7 mouse cellular contexts compared by ENCODE assay signal in the genomic region with DNA sequence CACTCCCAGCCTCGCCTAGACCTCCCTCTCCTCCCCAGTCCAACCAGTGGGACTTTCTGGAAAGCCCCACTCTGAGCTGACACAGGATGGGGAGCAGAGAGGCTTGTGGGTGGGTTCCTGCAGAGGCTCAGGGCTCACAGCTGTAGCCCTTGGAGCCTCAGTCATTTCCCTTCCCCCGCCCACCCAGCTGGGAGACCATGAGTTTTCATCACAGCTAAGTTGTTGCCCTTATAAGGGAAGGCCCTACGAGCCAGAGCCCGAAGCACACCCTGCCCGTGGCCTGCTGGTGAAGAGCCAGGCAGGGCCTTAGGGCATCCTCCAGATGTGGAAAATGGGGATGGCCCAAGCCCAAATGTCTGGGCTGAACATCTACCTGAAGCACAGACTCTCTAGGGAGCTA. TPM values are rescaled to one million over a fixed set of nuclear protein-coding genes. Genes with fewer than 3 reads are reported as not detected.
DNase-seq lines count a peak whose midpoint lies in the region; ATAC-seq and TF ChIP-seq lines count a peak whose summit lies in the region.

No protein-coding gene starts in this region.

- 0 out of 2 replicates have a peak overlapping the region, but pooled peaks have one; percentile 7 for H3K4me2 ChIP-seq in kidney, embryonic 15.5 days
- no peak overlapping the region for H3K4me2 ChIP-seq in stomach, embryonic 15.5 days

- peaks cover 26 to 59% of the 10 kb centered on the region in 2 experiments for H3K4me1 ChIP-seq in MEL (ENCODE audit: control insufficient read depth in 1 of 2, insufficient read depth in 2 of 2, low read length in 2 of 2)
- H3K4me1 ChIP-seq in bone marrow, adult 2 months (ENCODE audit: control insufficient read depth, insufficient read depth, low read length), result peaks cover 28% of the 10 kb centered on the region
- H3K4me1 ChIP-seq in kidney, embryonic 15.5 days, result peaks cover 57% of the 10 kb centered on the region
- peaks cover 48% of the 10 kb centered on the region for H3K4me1 ChIP-seq in stomach, embryonic 15.5 days

- no peaks in the 10 kb centered on the region for H3K27me3 ChIP-seq in MEL (ENCODE audit: control insufficient read depth in 1 of 2, insufficient read depth in 2 of 2, low read length in 2 of 2)
- no peaks in the 10 kb centered on the region for H3K27me3 ChIP-seq in kidney, embryonic 15.5 days
- H3K27me3 ChIP-seq in stomach, embryonic 15.5 days (replicated peaks), result no peaks in the 10 kb centered on the region

- no peak for TF ChIP-seq CTCF in MEL (IDR thresholded peaks at IDR 0.05 in 2 of 3, conservative IDR thresholded peaks at IDR 0.05 in 1 of 3; ENCODE audit: control insufficient read depth in 1 of 3, insufficient read depth in 1 of 3, low read depth in 2 of 3, low read length in 3 of 3, poor library complexity in 1 of 3, severe bottlenecking in 1 of 3)
- no peak for TF ChIP-seq CTCF in bone marrow, adult 2 months (IDR thresholded peaks at IDR 0.05; ENCODE audit: control insufficient read depth, insufficient read depth, low read length)

- WGBS in bone marrow, adult 2 months, result 4% methylated on average over 5 of the region's 5 CpGs
- 12% methylated on average over 5 of the region's 5 CpGs for WGBS in kidney, embryonic 15.5 days
- 15% methylated on average over 5 of the region's 5 CpGs for WGBS in stomach, embryonic 15.5 days

- H3K9me3 ChIP-seq in MEL (replicated peaks; ENCODE audit: insufficient read depth, low read length), result no peaks in the 10 kb centered on the region
- H3K9me3 ChIP-seq in kidney, embryonic 15.5 days (replicated peaks), result no peaks in the 10 kb centered on the region
- H3K9me3 ChIP-seq in stomach, embryonic 15.5 days, result no peaks in the 10 kb centered on the region

- peaks cover 0 to 56% of the 10 kb centered on the region in 2 experiments; a peak in 2 of 4 replicates for H3K36me3 ChIP-seq in MEL (ENCODE audit: control insufficient read depth in 1 of 2, insufficient read depth in 2 of 2, low read length in 2 of 2)
- peaks cover 8% of the 10 kb centered on the region for H3K36me3 ChIP-seq in kidney, embryonic 15.5 days
- no peaks in the 10 kb centered on the region for H3K36me3 ChIP-seq in stomach, embryonic 15.5 days

- no peak for TF ChIP-seq POLR2A in MEL (IDR thresholded peaks at IDR 0.05; ENCODE audit: control insufficient read depth in 1 of 2, insufficient read depth in 1 of 2, low read depth in 1 of 2, low read length in 2 of 2, poor library complexity in 1 of 2)
- TF ChIP-seq POLR2A in bone marrow, adult 2 months (IDR thresholded peaks at IDR 0.05; ENCODE audit: borderline replicate concordance, control insufficient read depth, low read depth, low read length), result no peak

- peak; percentile 78 for ATAC-seq in kidney, embryonic 15.5 days (replicated peaks; ENCODE audit: low FRiP score)
- ATAC-seq in stomach, embryonic 15.5 days (ENCODE audit: insufficient read depth, low FRiP score, low read depth), result peak; percentile 74

- no peaks in the 10 kb centered on the region for H3K79me2 ChIP-seq in MEL (ENCODE audit: control insufficient read depth, insufficient read depth, low read length, poor library complexity)

- no peak for TF ChIP-seq EP300 in MEL (IDR thresholded peaks at IDR 0.05; ENCODE audit: low read depth in 1 of 2, low read length in 2 of 2)

- no peak for TF ChIP-seq RAD21 in MEL (IDR thresholded peaks at IDR 0.05; ENCODE audit: low read depth, low read length)

- H3K4me3 ChIP-seq in MEL (ENCODE audit: control insufficient read depth in 1 of 2, insufficient read depth in 1 of 2, low read depth in 2 of 2, low read length in 2 of 2), result no peak overlapping the region
- no peak overlapping the region for H3K4me3 ChIP-seq in bone marrow, adult 2 months (replicated peaks; ENCODE audit: control insufficient read depth, low read depth, low read length)
- no peak overlapping the region for H3K4me3 ChIP-seq in kidney, embryonic 15.5 days (replicated peaks)
- H3K4me3 ChIP-seq in stomach, embryonic 15.5 days (replicated peaks), result no peak overlapping the region

- peak; percentile 61 for DNase-seq in MEL (ENCODE audit: low read depth, low spot score)
- peak; percentile 86 for DNase-seq in heart, adult 8-10 months (ENCODE audit: low spot score)
- peak; percentile 84 for DNase-seq in lung, postnatal 36 days
- no peak for DNase-seq in layer of hippocampus, adult 9-11 months

- H3K9ac ChIP-seq in MEL (ENCODE audit: control insufficient read depth, low read depth, low read length, poor library complexity, severe bottlenecking), result 0 out of 2 replicates have a peak overlapping the region, but pooled peaks have one; percentile 6
- H3K9ac ChIP-seq in kidney, embryonic 15.5 days, result no peak overlapping the region
- H3K9ac ChIP-seq in stomach, embryonic 15.5 days, result no peak overlapping the region

- peak overlapping the region; percentile 83 for H3K27ac ChIP-seq in MEL (ENCODE audit: control insufficient read depth, low read depth, low read length)
- peak overlapping the region; percentile 95 for H3K27ac ChIP-seq in bone marrow, adult 2 months (ENCODE audit: control insufficient read depth, insufficient read depth, low read depth, low read length, poor library complexity)
- peak overlapping the region; percentile 96 for H3K27ac ChIP-seq in kidney, embryonic 15.5 days
- H3K27ac ChIP-seq in stomach, embryonic 15.5 days, result peak overlapping the region; percentile 98

TF ChIP-seq in MEL, 35 proteins besides CTCF, POLR2A, EP300 and RAD21:
- TF ChIP-seq MYB (IDR thresholded peaks at IDR 0.05; ENCODE audit: low read depth, low read length), result no peak
- TF ChIP-seq TCF12 (IDR thresholded peaks at IDR 0.05; ENCODE audit: low read depth, low read length), result no peak
- TF ChIP-seq ETS1 (IDR thresholded peaks at IDR 0.05; ENCODE audit: low read depth, low read length), result peak; percentile 73; the same call in 1 of the 2 replicates

RNA-seq across cellular contexts. Expression of a gene that starts 28.8 kb away (rescaled TPM):
- total RNA-seq in MEL (2012; rRNA removed), result 7.6 and 8.6 TPM in 2 replicates
- polyA plus RNA-seq in MEL (2012; ENCODE audit: insufficient read depth in 1 of 2, insufficient read length in 2 of 2, low read depth in 1 of 2, low replicate concordance in 2 of 2, missing spikeins in 1 of 2), result 10 to 100 TPM in 1 of 2 experiments, not detected in 1; 12.9 TPM
- 25.7 and 55.0 TPM in 2 replicates for polyA plus RNA-seq in bone marrow, adult 2 months (2011; ENCODE audit: insufficient read depth, insufficient read length, low replicate concordance, missing spikeins)
- 10 to 100 TPM in 3 of 4 experiments, 1 to 10 TPM in 1; 7.4 to 12.3 (median 10.8) TPM for total RNA-seq in heart, adult 8-10 months (2022)
- polyA plus RNA-seq in kidney, embryonic 15.5 days (2015; fragmentation: Nextera tagmentation; extraction: Ambion mirVana), result 14.9 and 20.0 TPM in 2 replicates
- polyA plus RNA-seq in stomach, embryonic 15.5 days (2015; fragmentation: Nextera tagmentation; extraction: Ambion mirVana), result 17.0 and 18.1 TPM in 2 replicates

RNA-seq across cellular contexts. Expression of a gene that starts 31.0 kb away (rescaled TPM):
- total RNA-seq in MEL (2012; rRNA removed), result not detected in 2 replicates
- polyA plus RNA-seq in MEL (2012; ENCODE audit: insufficient read depth in 1 of 2, insufficient read length in 2 of 2, low read depth in 1 of 2, low replicate concordance in 2 of 2, missing spikeins in 1 of 2), result under 1 TPM in 1 of 2 experiments, not detected in 1; 0.06 TPM
- 1.2 TPM in 1 of 2 replicates, not detected in the other for polyA plus RNA-seq in bone marrow, adult 2 months (2011; ENCODE audit: insufficient read depth, insufficient read length, low replicate concordance, missing spikeins)
- total RNA-seq in heart, adult 8-10 months (2022), result not detected
- not detected in 2 replicates for polyA plus RNA-seq in kidney, embryonic 15.5 days (2015; fragmentation: Nextera tagmentation; extraction: Ambion mirVana)
- 0.14 TPM in 1 of 2 replicates, not detected in the other for polyA plus RNA-seq in stomach, embryonic 15.5 days (2015; fragmentation: Nextera tagmentation; extraction: Ambion mirVana)

RNA-seq across cellular contexts. Expression of a gene that starts 35.9 kb away (rescaled TPM):
- total RNA-seq in MEL (2012; rRNA removed), result 15.5 and 22.5 TPM in 2 replicates
- 10 to 100 TPM in 1 of 2 experiments, not detected in 1; 14.9 TPM for polyA plus RNA-seq in MEL (2012; ENCODE audit: insufficient read depth in 1 of 2, insufficient read length in 2 of 2, low read depth in 1 of 2, low replicate concordance in 2 of 2, missing spikeins in 1 of 2)
- polyA plus RNA-seq in bone marrow, adult 2 months (2011; ENCODE audit: insufficient read depth, insufficient read length, low replicate concordance, missing spikeins), result 16.5 and 29.8 TPM in 2 replicates
- total RNA-seq in heart, adult 8-10 months (2022), result not detected
- 12.7 and 17.5 TPM in 2 replicates for polyA plus RNA-seq in kidney, embryonic 15.5 days (2015; fragmentation: Nextera tagmentation; extraction: Ambion mirVana)
- 11.4 and 12.3 TPM in 2 replicates for polyA plus RNA-seq in stomach, embryonic 15.5 days (2015; fragmentation: Nextera tagmentation; extraction: Ambion mirVana)
